Mouse (Mus musculus): ENCODE results near the gene Fam43b. TPM values are rescaled to one million over a fixed set of nuclear protein-coding genes. Genes with fewer than 3 reads are reported as not detected.
A peak's percentile ranks its signal among the peaks of the same experiment; 100 is the strongest.

The Fam43b gene
- total and polyA plus RNA-seq, 3 experiments: not detected

DNA sequence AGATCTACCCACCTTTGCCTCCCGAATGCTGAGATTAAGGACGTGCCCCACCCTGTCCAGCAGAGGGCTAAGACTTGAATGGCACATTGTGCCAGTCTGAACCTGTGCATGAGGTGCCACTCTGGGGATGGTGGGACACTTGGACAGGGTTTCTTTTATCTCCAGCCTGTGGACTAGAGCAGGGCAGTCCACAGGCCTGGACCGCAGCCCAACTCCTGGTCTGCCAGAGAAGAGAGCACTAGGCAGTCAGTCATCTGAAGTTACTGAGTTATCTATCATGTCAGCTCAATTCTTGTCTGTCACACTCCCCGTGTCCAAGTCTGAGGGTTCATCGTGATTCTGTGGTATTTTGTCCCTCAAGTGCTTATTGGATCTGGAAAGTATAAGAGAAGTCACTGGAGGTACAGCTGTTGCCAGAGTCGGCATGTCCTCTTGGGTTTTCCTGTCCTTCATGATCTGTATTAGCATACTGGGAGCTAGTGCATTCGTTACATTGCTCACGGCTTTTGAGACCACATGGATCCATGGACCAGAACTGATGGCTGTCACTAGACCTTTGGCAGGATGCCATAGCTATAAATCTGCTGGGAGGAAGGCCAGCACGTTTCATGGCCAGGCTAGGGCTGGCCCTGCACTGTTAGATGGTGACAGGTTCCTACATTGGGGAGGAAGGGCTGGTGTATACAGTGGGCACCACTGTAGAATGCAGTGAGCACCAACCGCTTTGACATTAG is 42.7 kb downstream of the Fam43b start:
- no peaks in the 10 kb centered on the region for H3K4me1 ChIP-seq (ENCODE audit: control insufficient read depth in 1 of 2, insufficient read depth in 2 of 2)
- H3K9me3 ChIP-seq (replicated peaks; ENCODE audit: low read length): peaks cover 11% of the 10 kb centered on the region
- no peak overlapping the region for H3K9ac ChIP-seq (ENCODE audit: insufficient read depth, low read depth)
- in situ Hi-C loops (cut with MboI; ENCODE audit: low pct_ligation_motif_present, low pct_unique_long_range_greater_than_20kb, low sequenced_read_pairs) (no loop called here), dilution Hi-C loops (cut with MboI; ENCODE audit: extremely low pct_ligation_motif_present, extremely low pct_unique_long_range_greater_than_20kb, low sequenced_read_pairs) (no loop called here)
- no peak overlapping the region for H3K27ac ChIP-seq (ENCODE audit: insufficient read depth, low read depth)
- no peak for DNase-seq (ENCODE audit: extremely low read depth)
- H3K79me2 ChIP-seq (replicated peaks; ENCODE audit: control insufficient read depth, extremely low read depth, insufficient read depth, poor library complexity, severe bottlenecking): no peaks in the 10 kb centered on the region
- no peak for TF ChIP-seq MAZ (IDR thresholded peaks at IDR 0.05; ENCODE audit: low read depth, low read length)
- TF ChIP-seq CTCF (conservative IDR thresholded peaks at IDR 0.05 in 1 of 2, IDR thresholded peaks at IDR 0.05 in 1 of 2; ENCODE audit: low read depth in 2 of 2, low read length in 2 of 2): peak in 1 of 2 experiments; percentile 5; a peak in 1 of 4 replicates
- H3K4me2 ChIP-seq (ENCODE audit: insufficient read depth, low read depth, poor library complexity, severe bottlenecking): no peak overlapping the region
- no peak overlapping the region for H3K4me3 ChIP-seq (replicated peaks in 1 of 3; ENCODE audit: low read depth in 2 of 3, low read length in 2 of 3, poor library complexity in 1 of 3)
- no peaks in the 10 kb centered on the region for H3K36me3 ChIP-seq (replicated peaks in 1 of 2; ENCODE audit: control insufficient read depth in 1 of 2, insufficient read depth in 1 of 2, low read length in 1 of 2)
- peaks cover 88% of the 10 kb centered on the region for H3K27me3 ChIP-seq (replicated peaks)

DNA sequence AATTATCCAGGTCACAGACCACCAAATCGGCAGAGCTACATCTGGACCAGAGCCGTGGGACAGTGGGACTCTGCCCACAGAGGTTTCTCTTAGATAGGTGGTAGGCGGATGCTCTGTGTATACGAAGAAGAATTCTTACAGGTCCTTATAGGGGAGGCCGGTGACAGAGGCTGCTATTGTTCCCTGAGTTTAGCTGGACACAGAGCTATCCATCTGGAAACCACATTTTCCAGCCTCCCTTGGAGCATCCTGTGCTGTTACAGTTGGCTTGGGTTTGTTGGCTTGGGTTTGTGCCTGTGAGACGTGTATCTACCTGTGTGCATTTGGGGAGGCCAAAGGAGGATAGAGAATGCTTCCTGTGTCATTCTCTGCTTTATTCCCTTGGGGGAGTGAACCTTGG is 43.6 kb downstream of the Fam43b start:
- dilution Hi-C loops (cut with MboI; ENCODE audit: extremely low pct_ligation_motif_present, extremely low pct_unique_long_range_greater_than_20kb, low sequenced_read_pairs) (no loop called here), in situ Hi-C loops (cut with MboI; ENCODE audit: low pct_ligation_motif_present, low pct_unique_long_range_greater_than_20kb, low sequenced_read_pairs) (no loop called here)
- Histone ChIP-seq H3K36me3 (replicated peaks in 1 of 2; ENCODE audit: control insufficient read depth in 1 of 2, insufficient read depth in 1 of 2, low read length in 1 of 2) (no peaks in the 10 kb centered on the region), H3K27ac (ENCODE audit: insufficient read depth, low read depth) (no peak overlapping the region), H3K79me2 (replicated peaks; ENCODE audit: control insufficient read depth, extremely low read depth, insufficient read depth, poor library complexity, severe bottlenecking) (no peaks in the 10 kb centered on the region), H3K9me3 (replicated peaks; ENCODE audit: low read length) (peaks cover 11% of the 10 kb centered on the region), H3K4me2 (ENCODE audit: insufficient read depth, low read depth, poor library complexity, severe bottlenecking) (no peak overlapping the region), H3K4me3 (replicated peaks in 1 of 3; ENCODE audit: low read depth in 2 of 3, low read length in 2 of 3, poor library complexity in 1 of 3) (no peak overlapping the region), H3K27me3 (replicated peaks) (peaks cover 91% of the 10 kb centered on the region), H3K9ac (ENCODE audit: insufficient read depth, low read depth) (no peak overlapping the region), H3K4me1 (ENCODE audit: control insufficient read depth in 1 of 2, insufficient read depth in 2 of 2) (no peaks in the 10 kb centered on the region)
- no peak for DNase-seq (ENCODE audit: extremely low read depth)
- no peak for TF ChIP-seq ELF1 (IDR thresholded peaks at IDR 0.05; ENCODE audit: low read depth, low read length)
- no peak for TF ChIP-seq NELFE (IDR thresholded peaks at IDR 0.05; ENCODE audit: low read depth, low read length)

DNA sequence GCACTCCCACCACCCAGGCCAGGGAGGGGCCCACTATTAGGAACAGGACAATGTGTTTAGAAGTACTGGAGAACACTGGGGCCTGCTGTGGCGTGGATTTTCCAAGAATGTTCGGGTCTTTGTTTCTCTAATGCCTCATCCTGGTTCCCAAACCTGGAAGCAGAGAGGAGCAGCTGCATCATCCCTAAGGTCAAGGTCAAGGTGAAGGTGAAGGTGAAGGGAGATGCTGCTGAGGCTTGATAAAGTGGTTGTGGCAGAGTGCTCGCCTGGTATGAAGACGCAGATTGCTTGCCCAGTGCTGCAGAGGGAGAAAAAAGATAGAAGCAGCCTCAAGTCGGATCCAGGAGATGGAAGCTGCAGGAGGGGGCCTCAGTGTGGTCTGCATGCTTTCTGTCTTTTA is 44.5 kb downstream of the Fam43b start:
- peaks cover 93% of the 10 kb centered on the region for H3K27me3 ChIP-seq (replicated peaks)
- H3K9me3 ChIP-seq (replicated peaks; ENCODE audit: low read length): peaks cover 11% of the 10 kb centered on the region
- in situ Hi-C loops (cut with MboI; ENCODE audit: low pct_ligation_motif_present, low pct_unique_long_range_greater_than_20kb, low sequenced_read_pairs) (no loop called here), dilution Hi-C loops (cut with MboI; ENCODE audit: extremely low pct_ligation_motif_present, extremely low pct_unique_long_range_greater_than_20kb, low sequenced_read_pairs) (no loop called here)
- DNase-seq (ENCODE audit: extremely low read depth): no peak
- no peaks in the 10 kb centered on the region for H3K79me2 ChIP-seq (replicated peaks; ENCODE audit: control insufficient read depth, extremely low read depth, insufficient read depth, poor library complexity, severe bottlenecking)
- H3K9ac ChIP-seq (ENCODE audit: insufficient read depth, low read depth): no peak overlapping the region
- H3K4me2 ChIP-seq (ENCODE audit: insufficient read depth, low read depth, poor library complexity, severe bottlenecking): no peak overlapping the region
- H3K36me3 ChIP-seq (replicated peaks in 1 of 2; ENCODE audit: control insufficient read depth in 1 of 2, insufficient read depth in 1 of 2, low read length in 1 of 2): no peaks in the 10 kb centered on the region
- H3K4me3 ChIP-seq (replicated peaks in 1 of 3; ENCODE audit: low read depth in 2 of 3, low read length in 2 of 3, poor library complexity in 1 of 3): no peak overlapping the region
- no peak overlapping the region for H3K27ac ChIP-seq (ENCODE audit: insufficient read depth, low read depth)
- TF ChIP-seq E2F4 (IDR thresholded peaks at IDR 0.05; ENCODE audit: insufficient replicate concordance, low read depth, low read length) (no peak), MAFK (IDR thresholded peaks at IDR 0.05; ENCODE audit: insufficient replicate concordance, low read length) (no peak), MAX (IDR thresholded peaks at IDR 0.05; ENCODE audit: low read length) (no peak), NELFE (IDR thresholded peaks at IDR 0.05; ENCODE audit: low read depth, low read length) (no peak), ZKSCAN1 (IDR thresholded peaks at IDR 0.05; ENCODE audit: borderline replicate concordance, low read depth, low read length) (no peak), CHD2 (IDR thresholded peaks at IDR 0.05; ENCODE audit: low read length) (no peak)
- no peaks in the 10 kb centered on the region for H3K4me1 ChIP-seq (ENCODE audit: control insufficient read depth in 1 of 2, insufficient read depth in 2 of 2)

Measured in CH12.LX (cell line).